Mouse (Mus musculus) myocyte (in vitro differentiated cells): ENCODE data around the gene Cx3cl1.

Source experiments
- CEBPB ChIP-seq: IDR thresholded peaks from 2 replicates; pipeline ENCODE4 v1.6.1; 2011; ENCODE audit warnings: mild to moderate bottlenecking, moderate library complexity; ENCODE audit not compliant: poor library complexity, insufficient read depth, severe bottlenecking
- E2F4 ChIP-seq: IDR thresholded peaks from one replicate; pipeline ENCODE4 v1.6.1; 2011; ENCODE audit warnings: mild to moderate bottlenecking, control low read depth, moderate library complexity; ENCODE audit not compliant: insufficient read depth
- MAX ChIP-seq: IDR thresholded peaks from one replicate; pipeline ENCODE4 v1.6.1; 2011; ENCODE audit warnings: low read depth, mild to moderate bottlenecking, control low read depth
- MYOD1 ChIP-seq, 3 experiments: IDR thresholded peaks; one replicate each; pipeline ENCODE4 v1.6.1; 2011; ENCODE audit warnings: control low read depth in 2 of 3, low read depth in 2 of 3, mild to moderate bottlenecking in 2 of 3, moderate library complexity in 1 of 3; ENCODE audit not compliant: insufficient read length in 2 of 3, control insufficient read depth in 1 of 3
- POLR2A ChIP-seq: IDR thresholded peaks from one replicate; pipeline ENCODE4 v1.6.1; 2011; ENCODE audit warnings: low read depth, mild to moderate bottlenecking, control low read depth, moderate library complexity; ENCODE audit not compliant: insufficient read length
- TCF12 ChIP-seq: IDR thresholded peaks from one replicate; pipeline ENCODE4 v1.6.1; 2011; ENCODE audit warnings: mild to moderate bottlenecking, control low read depth; ENCODE audit not compliant: poor library complexity, insufficient read depth, severe bottlenecking

DNA sequence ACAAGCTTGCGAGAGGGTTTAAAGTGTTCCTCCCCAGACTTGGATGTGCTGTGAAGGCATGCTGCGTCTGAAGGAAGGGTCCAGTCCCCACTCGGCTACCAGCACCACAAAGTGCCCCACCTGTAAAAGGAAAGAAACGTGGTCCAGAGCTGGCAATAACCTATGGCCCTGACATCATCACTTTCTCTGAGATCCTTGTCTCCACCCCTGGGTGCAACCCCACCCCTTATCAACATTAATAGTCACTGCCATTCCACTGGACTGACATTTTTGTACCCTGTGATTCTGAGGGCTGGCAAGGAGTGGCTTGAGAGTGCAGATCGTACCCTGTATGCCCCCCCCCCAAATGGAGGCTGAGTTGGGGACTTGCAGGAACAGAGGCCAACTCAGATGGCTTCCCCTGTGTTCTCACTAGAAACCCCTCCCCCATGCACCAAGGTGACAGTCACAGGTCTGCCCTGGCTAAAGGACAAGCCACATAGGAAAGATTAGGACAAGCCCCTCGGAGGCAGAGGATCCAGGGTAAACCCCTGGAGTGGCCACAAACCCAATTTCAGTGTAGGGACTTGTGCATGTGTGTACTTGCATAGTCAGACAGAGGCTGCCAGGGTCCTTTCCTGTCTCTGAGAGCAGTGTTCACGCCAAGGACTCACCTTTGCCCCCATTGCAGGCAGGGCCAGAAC lies 9.5 kb downstream of the Cx3cl1 start:
- TF ChIP-seq E2F4 (no peak), POLR2A (no peak), MAX (no peak), MYOD1 (IDR thresholded peaks at IDR 0.05; ENCODE audit: control insufficient read depth in 1 of 3, insufficient read length in 2 of 3, low read depth in 2 of 3) (no peak), CEBPB (no peak), TCF12 (no peak)
